Comparison of ENCODE assay signal across 25 mouse cellular contexts in genomic region chr3:54530251-54530650, GRCm38 (mm10).
A peak's percentile ranks its signal among the peaks of the same experiment; 100 is the strongest.
DNase-seq lines count a peak whose midpoint lies in the region; ATAC-seq and TF ChIP-seq lines count a peak whose summit lies in the region.
"Had no signal": no experiment of that assay in that cellular context is flagged by ENCODE, and none has a peak within 500 bp of the region (broad histone marks: within the 10 kb centered on the region; RNA-seq: fewer than 3 reads in every experiment).

No protein-coding gene starts in this region.

- peaks cover 3% of the 10 kb centered on the region; the same call in 1 of the 2 replicates for H3K4me1 ChIP-seq in kidney, embryonic 16.5 days (ENCODE audit: insufficient read depth, low read length)
- no peaks in the 10 kb centered on the region for H3K4me1 ChIP-seq in limb, embryonic 14.5 days (ENCODE audit: control insufficient read depth, insufficient read depth, low read length)
- no peaks in the 10 kb centered on the region for H3K4me1 ChIP-seq in limb, embryonic 10.5 days
- H3K4me1 ChIP-seq in embryonic facial prominence, embryonic 15.5 days, result 0 out of 2 replicates have a peak, but pooled peaks cover 2% of the 10 kb centered on the region
- H3K4me1 ChIP-seq: embryonic facial prominence, embryonic 13.5 days; hindbrain, embryonic 10.5 days; hindbrain, embryonic 13.5 days; intestine, embryonic 15.5 days had no signal

- H3K4me2 ChIP-seq in kidney, embryonic 16.5 days (replicated peaks; ENCODE audit: low read depth, low read length), result no peak overlapping the region
- no peak overlapping the region for H3K4me2 ChIP-seq in limb, embryonic 14.5 days (replicated peaks; ENCODE audit: low read depth, low read length, severe bottlenecking)
- H3K4me2 ChIP-seq in embryonic facial prominence, embryonic 15.5 days (replicated peaks), result no peak overlapping the region
- H3K4me2 ChIP-seq: embryonic facial prominence, embryonic 13.5 days; heart, embryonic 11.5 days; hindbrain, embryonic 13.5 days; intestine, embryonic 15.5 days had no signal

- intact Hi-C loops in heart, postnatal 36 days (cut with DNase I), result no loop called here

- no peak overlapping the region for H3K9ac ChIP-seq in kidney, embryonic 16.5 days (replicated peaks; ENCODE audit: low read length)
- H3K9ac ChIP-seq in limb, embryonic 14.5 days (ENCODE audit: low read depth, low read length, severe bottlenecking), result no peak overlapping the region
- no peak overlapping the region for H3K9ac ChIP-seq in embryonic facial prominence, embryonic 15.5 days
- H3K9ac ChIP-seq: embryonic facial prominence, embryonic 13.5 days; forebrain, postnatal 0 days; hindbrain, embryonic 13.5 days; intestine, embryonic 15.5 days had no signal

- H3K27ac ChIP-seq in kidney, embryonic 16.5 days (ENCODE audit: low read length), result no peak overlapping the region
- H3K27ac ChIP-seq in limb, embryonic 14.5 days (replicated peaks; ENCODE audit: low read depth, low read length), result 0 out of 2 replicates have a peak overlapping the region, but pooled peaks have one; percentile 8
- H3K27ac ChIP-seq in limb, embryonic 10.5 days, result no peak overlapping the region
- H3K27ac ChIP-seq in embryonic facial prominence, embryonic 15.5 days (replicated peaks), result peak overlapping the region; percentile 61; the same call in 1 of the 2 replicates
- H3K27ac ChIP-seq: embryonic facial prominence, embryonic 13.5 days; gastrocnemius, adult 2 months; hindbrain, embryonic 10.5 days; hindbrain, embryonic 13.5 days; intestine, embryonic 15.5 days had no signal

- peaks cover 6% of the 10 kb centered on the region for H3K9me3 ChIP-seq in kidney, embryonic 16.5 days (ENCODE audit: low read length)
- peaks cover 8% of the 10 kb centered on the region for H3K9me3 ChIP-seq in limb, embryonic 14.5 days (ENCODE audit: control insufficient read depth, low read length)
- no peaks in the 10 kb centered on the region for H3K9me3 ChIP-seq in limb, embryonic 10.5 days (replicated peaks)
- H3K9me3 ChIP-seq in embryonic facial prominence, embryonic 15.5 days (replicated peaks), result 0 out of 2 replicates have a peak, but pooled peaks cover 6% of the 10 kb centered on the region
- H3K9me3 ChIP-seq: intestine, embryonic 15.5 days had no signal

- no peak overlapping the region for H3K4me3 ChIP-seq in kidney, embryonic 16.5 days (ENCODE audit: low read length)
- no peak overlapping the region for H3K4me3 ChIP-seq in limb, embryonic 14.5 days (replicated peaks; ENCODE audit: low read length)
- no peak overlapping the region for H3K4me3 ChIP-seq in limb, embryonic 10.5 days
- H3K4me3 ChIP-seq in embryonic facial prominence, embryonic 15.5 days (replicated peaks), result no peak overlapping the region
- H3K4me3 ChIP-seq: embryonic facial prominence, embryonic 13.5 days; gastrocnemius, adult 2 months; hindbrain, embryonic 10.5 days; hindbrain, embryonic 13.5 days; intestine, embryonic 15.5 days had no signal

- H3K27me3 ChIP-seq in kidney, embryonic 16.5 days (ENCODE audit: insufficient read depth, low read length), result no peaks in the 10 kb centered on the region
- H3K27me3 ChIP-seq in limb, embryonic 14.5 days (ENCODE audit: control insufficient read depth, insufficient read depth, low read length), result no peaks in the 10 kb centered on the region
- no peaks in the 10 kb centered on the region for H3K27me3 ChIP-seq in limb, embryonic 10.5 days (ENCODE audit: low read depth, poor library complexity, severe bottlenecking)
- H3K27me3 ChIP-seq in embryonic facial prominence, embryonic 15.5 days, result no peaks in the 10 kb centered on the region
- H3K27me3 ChIP-seq: CH12.LX; embryonic facial prominence, embryonic 13.5 days; hindbrain, embryonic 13.5 days; intestine, embryonic 15.5 days had no signal

- WGBS in kidney, embryonic 16.5 days, result 53% methylated on average over 6 of the region's 6 CpGs
- 58% methylated on average over 6 of the region's 6 CpGs for WGBS in limb, embryonic 14.5 days
- 79% methylated on average over 6 of the region's 6 CpGs for WGBS in limb, embryonic 10.5 days
- 27% methylated on average over 6 of the region's 6 CpGs for WGBS in embryonic facial prominence, embryonic 15.5 days

- DNase-seq in kidney, adult 11 months, result peak; percentile 2
- DNase-seq in limb, embryonic 14.5 days (ENCODE audit: low spot score), result no peak
- no peak for DNase-seq in limb, embryonic 10.5 days (ENCODE audit: low spot score)
- no peak for DNase-seq in heart, postnatal 36 days
- DNase-seq: adrenal gland, adult 8-10 months; adrenal gland, postnatal 25 days; B cell, adult 2 months; cerebellum, adult 11-12 months; cerebellum, adult 8-10 months; cerebellum, postnatal 14 days; forebrain, postnatal 0 days; gastrocnemius, adult 2 months; gastrocnemius, postnatal 14 days; heart, adult 11 months had no signal

- no peak for ATAC-seq in kidney, embryonic 16.5 days (ENCODE audit: low FRiP score, low TSS enrichment)
- no peak for ATAC-seq in limb, embryonic 14.5 days (ENCODE audit: low FRiP score, low read depth)
- ATAC-seq in embryonic facial prominence, embryonic 15.5 days (ENCODE audit: insufficient number of reproducible peaks, low FRiP score, low TSS enrichment, low read depth), result no peak; the same call in 1 of the 2 replicates
- ATAC-seq: forebrain, embryonic 14.5 days; forebrain, postnatal 0 days; hindbrain, embryonic 16.5 days; intestine, embryonic 15.5 days had no signal

- no peak for TF ChIP-seq POLR2A in limb, embryonic 14.5 days (IDR thresholded peaks at IDR 0.05; ENCODE audit: borderline replicate concordance, extremely low read depth, insufficient read depth, insufficient read length)

- no peaks in the 10 kb centered on the region for H3K36me3 ChIP-seq in kidney, embryonic 16.5 days (ENCODE audit: insufficient read depth, low read length)
- no peaks in the 10 kb centered on the region for H3K36me3 ChIP-seq in limb, embryonic 14.5 days (ENCODE audit: control insufficient read depth, insufficient read depth, low read length)
- no peaks in the 10 kb centered on the region for H3K36me3 ChIP-seq in limb, embryonic 10.5 days
- H3K36me3 ChIP-seq in embryonic facial prominence, embryonic 15.5 days, result no peaks in the 10 kb centered on the region
- H3K36me3 ChIP-seq: embryonic facial prominence, embryonic 13.5 days; G1E; hindbrain, embryonic 10.5 days; hindbrain, embryonic 13.5 days; intestine, embryonic 15.5 days had no signal

Comparison
In these comparisons a context has a peak if more than half of its experiments do, and no peak if none do; other contexts are left out.
1. H3K27ac ChIP-seq: peak in limb, embryonic 14.5 days (single experiment) and embryonic facial prominence, embryonic 15.5 days (single experiment); none in kidney, embryonic 16.5 days (single experiment) and limb, embryonic 10.5 days (single experiment).